Mouse (Mus musculus) cortical plate, adult 2 months (tissue): ENCODE measurements around the gene Rragc.

Source experiments
- CTCF ChIP-seq: fragments of 200-500 bp; IDR thresholded peaks from 2 replicates; pipeline ENCODE4 v1.5.1; 2011; ENCODE audit warnings: mild to moderate bottlenecking, control low read depth, low read length; ENCODE audit not compliant: insufficient read depth; ENCODE audit errors: extremely low read depth
- POLR2A ChIP-seq: fragments of 200-500 bp; IDR thresholded peaks from 2 replicates; pipeline ENCODE4 v1.6.1; 2011; ENCODE audit warnings: mild to moderate bottlenecking, low read length, control low read depth; ENCODE audit not compliant: insufficient read depth; ENCODE audit errors: extremely low read depth

- TF ChIP-seq POLR2A = no peak
- no peak for TF ChIP-seq CTCF
These were observed 55.3 kb downstream of the Rragc start for GRCm38 (mm10) chr4:123972423-123973049.
